Comparison of ENCODE assay signal across 21 mouse cellular contexts in the genomic region with DNA sequence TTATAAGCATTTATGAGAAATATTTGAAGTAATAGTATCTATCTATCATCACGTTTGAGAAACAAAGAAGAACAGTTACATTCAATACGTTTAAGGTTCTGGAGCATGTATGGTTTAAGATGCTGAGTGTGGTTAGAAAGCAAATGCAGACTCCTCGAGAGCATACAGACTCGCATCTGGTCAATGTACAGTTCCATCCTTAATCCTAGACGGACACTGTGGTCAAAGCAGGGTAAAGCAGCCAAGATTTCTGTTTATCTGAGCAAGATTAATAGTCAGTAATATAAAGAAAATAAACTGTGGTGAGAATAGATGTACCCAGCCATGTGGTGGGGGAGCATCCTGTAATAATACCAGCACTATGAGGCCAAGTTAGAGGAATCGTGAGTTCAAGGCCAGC.
"Had no signal": no experiment of that assay in that cellular context is flagged by ENCODE, and none has a peak within 500 bp of the region (broad histone marks: within the 10 kb centered on the region; RNA-seq: fewer than 3 reads in every experiment).

No protein-coding gene starts in this region.

- H3K9ac ChIP-seq: liver, embryonic 14.5 days; lung, embryonic 15.5 days; midbrain, embryonic 12.5 days; neural tube, embryonic 13.5 days; neural tube, embryonic 15.5 days had no signal

- H3K4me3 ChIP-seq: lung, embryonic 15.5 days; midbrain, embryonic 10.5 days; midbrain, embryonic 12.5 days; myocyte; neural tube, embryonic 13.5 days; neural tube, embryonic 15.5 days had no signal

- H3K9me3 ChIP-seq: lung, embryonic 15.5 days; midbrain, embryonic 10.5 days; midbrain, embryonic 12.5 days; neural tube, embryonic 13.5 days; neural tube, embryonic 15.5 days had no signal

- H3K27ac ChIP-seq: liver, embryonic 14.5 days; lung, embryonic 15.5 days; midbrain, embryonic 10.5 days; midbrain, embryonic 12.5 days; neural tube, embryonic 13.5 days; neural tube, embryonic 15.5 days had no signal

- ATAC-seq: lung, postnatal 0 days; midbrain, embryonic 16.5 days had no signal

- H3K36me3 ChIP-seq: lung, embryonic 15.5 days; midbrain, embryonic 10.5 days; midbrain, embryonic 12.5 days; neural tube, embryonic 13.5 days; neural tube, embryonic 15.5 days had no signal

- H3K4me2 ChIP-seq: lung, embryonic 15.5 days; midbrain, embryonic 12.5 days; neural tube, embryonic 13.5 days; neural tube, embryonic 15.5 days had no signal

- H3K27me3 ChIP-seq: lung, embryonic 15.5 days; midbrain, embryonic 12.5 days; neural tube, embryonic 13.5 days; neural tube, embryonic 15.5 days had no signal

- H3K4me1 ChIP-seq: lung, embryonic 15.5 days; midbrain, embryonic 10.5 days had no signal

- DNase-seq: lung, adult 18-20 months; lung, postnatal 14 days; lung, postnatal 4 days; midbrain, embryonic 14.5 days; retina, postnatal 1 day; right cerebral cortex, adult 18-20 months; right cerebral cortex, postnatal 25 days; right cerebral cortex, postnatal 4 days; spleen, adult 18-20 months; thymus, adult 18-20 months; thymus, postnatal 14 days; thymus, postnatal 36 days had no signal
